Mouse (Mus musculus) lung, embryonic 16.5 days (tissue): ENCODE results near the gene Ddias. TPM values are rescaled to one million over a fixed set of nuclear protein-coding genes. Genes with fewer than 3 reads are reported as not detected.
"Not testable (repeated sequence)": the region's sequence is repeated elsewhere in the genome, so short reads cannot be mapped to it uniquely, and the experiment has no call there.

Experiments
- ATAC-seq: fragments of 200-750 bp; cut with Nextera tagmentation; 2 replicates; pipeline ENCODE4 v1.8.0; 2017; ENCODE audit warnings: low read depth, mild to moderate bottlenecking, moderate library complexity
- H3K27ac ChIP-seq: fragments of 300-500 bp; sonication (generic); 2 replicates; pipeline ENCODE4 v1.5.1; 2014; ENCODE audit warnings: mild to moderate bottlenecking, control low read depth, low read length
- H3K27me3 ChIP-seq: fragments of 300-500 bp; sonication (generic); 2 replicates; pipeline ENCODE4 v1.6.1; 2014; ENCODE audit warnings: low read depth, low read length, mixed read lengths; ENCODE audit not compliant: control insufficient read depth, insufficient read depth
- H3K36me3 ChIP-seq: fragments of 300-500 bp; sonication (generic); 2 replicates; pipeline ENCODE4 v1.6.1; 2014; ENCODE audit warnings: low read length; ENCODE audit not compliant: control insufficient read depth, insufficient read depth
- H3K4me1 ChIP-seq: fragments of 300-500 bp; sonication (generic); replicated peaks from 2 replicates; pipeline ENCODE4 v1.6.1; 2014; ENCODE audit warnings: low read length, mixed read lengths; ENCODE audit not compliant: control insufficient read depth, insufficient read depth
- H3K4me2 ChIP-seq: fragments of 300-500 bp; sonication (generic); 2 replicates; pipeline ENCODE4 v1.6.1; 2014; ENCODE audit warnings: low read depth, low read length, control low read depth
- H3K4me3 ChIP-seq: fragments of 300-500 bp; sonication (generic); 2 replicates; pipeline ENCODE4 v1.5.1; 2014; ENCODE audit warnings: mild to moderate bottlenecking, low read length, control low read depth
- H3K9ac ChIP-seq: fragments of 300-500 bp; sonication (generic); 2 replicates; pipeline ENCODE4 v1.6.1; 2014; ENCODE audit warnings: low read length, control low read depth
- H3K9me3 ChIP-seq: fragments of 300-500 bp; sonication (generic); 2 replicates; pipeline ENCODE4 v1.6.1; 2016; ENCODE audit warnings: low read length; ENCODE audit not compliant: control insufficient read depth
- whole genome bisulfite sequencing: fragments of 180-500 bp; shearing (Covaris S2); extraction: QIAGEN DNeasy Blood & Tissue Kit; methylation state at CpG from one replicate; pipeline ENCODE4 v1.1.7; 2014; 5-methylcytosine and 5-hydroxymethylcytosine counted together
- polyA plus RNA-seq: library from polyadenylated mRNA; unstranded; fragments of >200 nt; fragmentation: Nextera tagmentation; extraction: Ambion mirVana; gene quantifications from 2 replicates; pipeline ENCODE4 v1.2.1, GENCODE M21; 2015

The Ddias gene
- polyA plus RNA-seq, result 13.9 and 15.1 TPM in 2 replicates

GRCm38 (mm10) chr7:92874116-92874675 lies at the start of gene Ddias, which contains the start of gene Prcp:
Gene Ddias, minus strand, starts transcription at chr7:92874247.
Gene Prcp, plus strand, starts transcription at chr7:92874470.
- H3K27ac ChIP-seq, result peak within 1 kb of the TSS; percentile 99
- H3K4me1 ChIP-seq, result peaks cover 15% of the 10 kb centered on the region
- peak within 1 kb of the TSS; percentile 70 for H3K4me2 ChIP-seq
- no peaks in the 10 kb centered on the region for H3K9me3 ChIP-seq
- no peaks in the 10 kb centered on the region for H3K36me3 ChIP-seq
- no peaks in the 10 kb centered on the region for H3K27me3 ChIP-seq
- peak; percentile 88 for ATAC-seq
- H3K4me3 ChIP-seq, result peak within 1 kb of the TSS; percentile 66
- peak within 1 kb of the TSS; percentile 83 for H3K9ac ChIP-seq
- WGBS, result under 1% methylated on average over 53 of the region's 53 CpGs

- Histone ChIP-seq H3K4me1 (no peaks in the 10 kb centered on the region), H3K36me3 (no peaks in the 10 kb centered on the region), H3K4me2 (no peak overlapping the region), H3K27me3 (no peaks in the 10 kb centered on the region), H3K9me3 (no peaks in the 10 kb centered on the region), H3K27ac (no peak overlapping the region), H3K4me3 (no peak overlapping the region), H3K9ac (no peak overlapping the region)
- no peak for ATAC-seq
- 54% methylated on average over 2 of the region's 2 CpGs for WGBS
These were observed 46.8 kb upstream of the Ddias start for GRCm38 (mm10) chr7:92920857-92921172.

GRCm38 (mm10) chr7:92920172-92920856 lies 46.3 kb upstream of the Ddias start:
- Histone ChIP-seq H3K9me3 (no peaks in the 10 kb centered on the region), H3K4me2 (no peak overlapping the region), H3K4me3 (no peak overlapping the region), H3K27me3 (no peaks in the 10 kb centered on the region), H3K36me3 (no peaks in the 10 kb centered on the region), H3K9ac (no peak overlapping the region), H3K27ac (no peak overlapping the region), H3K4me1 (no peaks in the 10 kb centered on the region)
- ATAC-seq, result no peak
- WGBS, result 68% methylated on average over 6 of the region's 6 CpGs

- H3K4me1 ChIP-seq, H3K9me3 ChIP-seq, H3K4me3 ChIP-seq, H3K27ac ChIP-seq, H3K36me3 ChIP-seq, H3K9ac ChIP-seq, H3K27me3 ChIP-seq, H3K4me2 ChIP-seq: not testable (repeated sequence)
- WGBS, result 36% methylated on average over 7 of the region's 7 CpGs
- peak; percentile 36; the same call in 1 of the 2 replicates for ATAC-seq
These were observed 30.2 kb upstream of the Ddias start for GRCm38 (mm10) chr7:92904285-92904684.

- H3K4me3 ChIP-seq, result no peak overlapping the region
- no peaks in the 10 kb centered on the region for H3K36me3 ChIP-seq
- H3K4me1 ChIP-seq, result no peaks in the 10 kb centered on the region
- H3K9ac ChIP-seq, result no peak overlapping the region
- no peak overlapping the region for H3K4me2 ChIP-seq
- H3K27ac ChIP-seq, result no peak overlapping the region
- ATAC-seq, result peak; percentile 92
- H3K9me3 ChIP-seq, result no peaks in the 10 kb centered on the region
- H3K27me3 ChIP-seq, result no peaks in the 10 kb centered on the region
- WGBS, result 45% methylated on average over 7 of the region's 7 CpGs
These were observed 29.5 kb upstream of the Ddias start for GRCm38 (mm10) chr7:92903360-92904038.

DNA sequence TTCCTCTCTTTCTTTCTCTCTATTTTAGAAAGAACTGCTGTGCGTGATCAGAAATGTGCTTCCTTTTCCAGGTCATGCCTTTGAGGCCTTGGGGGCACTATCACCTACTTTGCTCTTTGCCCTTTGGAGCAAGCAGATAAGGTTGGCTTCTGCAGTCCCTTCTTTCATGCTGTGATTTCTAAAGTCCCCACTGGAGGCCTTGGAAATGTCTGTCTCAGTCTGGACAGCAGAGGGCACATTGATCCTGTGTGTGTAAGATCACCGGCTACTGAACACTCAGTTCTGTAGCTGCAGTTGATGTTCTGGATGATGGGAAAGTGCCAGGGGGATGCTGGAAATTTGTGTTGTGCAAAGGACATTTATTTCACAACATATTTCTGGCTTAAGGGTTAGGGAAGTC lies 23.0 kb upstream of the Ddias start:
- H3K4me2 ChIP-seq, result no peak overlapping the region
- WGBS, result 39% methylated on average over 2 of the region's 2 CpGs

GRCm38 (mm10) chr7:92896036-92896435 lies 22.0 kb upstream of the Ddias start:
- no peaks in the 10 kb centered on the region for H3K4me1 ChIP-seq
- WGBS, result 63% methylated on average over 5 of the region's 5 CpGs
- no peak overlapping the region for H3K27ac ChIP-seq
- ATAC-seq, result no peak
- no peak overlapping the region for H3K9ac ChIP-seq
- no peaks in the 10 kb centered on the region for H3K36me3 ChIP-seq
- no peak overlapping the region for H3K4me2 ChIP-seq
- H3K9me3 ChIP-seq, result no peaks in the 10 kb centered on the region
- no peak overlapping the region for H3K4me3 ChIP-seq
- H3K27me3 ChIP-seq, result no peaks in the 10 kb centered on the region

More for the DNA sequence above, 23.0 kb upstream of the Ddias start:
- H3K27ac ChIP-seq, result no peak overlapping the region
- no peaks in the 10 kb centered on the region for H3K36me3 ChIP-seq
- no peak overlapping the region for H3K9ac ChIP-seq
- no peak for ATAC-seq
- H3K9me3 ChIP-seq, result no peaks in the 10 kb centered on the region
- H3K4me3 ChIP-seq, result no peak overlapping the region
- no peaks in the 10 kb centered on the region for H3K4me1 ChIP-seq
- no peaks in the 10 kb centered on the region for H3K27me3 ChIP-seq

- no peaks in the 10 kb centered on the region for H3K4me1 ChIP-seq
- no peaks in the 10 kb centered on the region for H3K27me3 ChIP-seq
- no peak overlapping the region for H3K27ac ChIP-seq
- no peak for ATAC-seq
- WGBS, result 50% methylated on average over 3 of the region's 3 CpGs
- H3K4me2 ChIP-seq, result no peak overlapping the region
- no peaks in the 10 kb centered on the region for H3K9me3 ChIP-seq
- H3K36me3 ChIP-seq, result no peaks in the 10 kb centered on the region; the same call in 1 of the 2 replicates
- H3K4me3 ChIP-seq, result no peak overlapping the region
- H3K9ac ChIP-seq, result no peak overlapping the region
These were observed 19.4 kb upstream of the Ddias start for GRCm38 (mm10) chr7:92893478-92893877.

- H3K9ac ChIP-seq, result no peak overlapping the region
- no peak overlapping the region for H3K4me3 ChIP-seq
- H3K4me1 ChIP-seq, result no peaks in the 10 kb centered on the region
- H3K36me3 ChIP-seq, result no peaks in the 10 kb centered on the region; the same call in 1 of the 2 replicates
- no peak overlapping the region for H3K4me2 ChIP-seq
- no peaks in the 10 kb centered on the region for H3K27me3 ChIP-seq
- ATAC-seq, result no peak
- 11% methylated on average over 4 of the region's 4 CpGs for WGBS
- 0 out of 2 replicates have a peak overlapping the region, but pooled peaks have one; percentile 8 for H3K27ac ChIP-seq
- no peaks in the 10 kb centered on the region for H3K9me3 ChIP-seq
These were observed 16.7 kb upstream of the Ddias start for GRCm38 (mm10) chr7:92890618-92891230.
